Mouse (Mus musculus) skeletal muscle tissue, postnatal 0 days (tissue): ENCODE data around the gene Dcaf7. TPM values are rescaled to one million over a fixed set of nuclear protein-coding genes. Genes with fewer than 3 reads are reported as not detected.

Source experiments
- polyA plus RNA-seq: library from polyadenylated mRNA; unstranded; fragments of >200 nt; fragmentation: Nextera tagmentation; extraction: Ambion mirVana; gene quantifications from 2 replicates; pipeline ENCODE4 v1.2.1, GENCODE M21; 2015

Gene Dcaf7
- polyA plus RNA-seq, result 27.0 and 28.4 TPM in 2 replicates

GRCm38 (mm10) chr11:106036548-106037417 is at the start of gene Dcaf7:
Gene Dcaf7 (plus strand): TSS chr11:106036872.

GRCm38 (mm10) chr11:105994375-105994774 is 42.3 kb upstream of the Dcaf7 start, which contains the start of gene Ace3:
Gene Ace3 (plus strand): TSS chr11:105994675.

DNA sequence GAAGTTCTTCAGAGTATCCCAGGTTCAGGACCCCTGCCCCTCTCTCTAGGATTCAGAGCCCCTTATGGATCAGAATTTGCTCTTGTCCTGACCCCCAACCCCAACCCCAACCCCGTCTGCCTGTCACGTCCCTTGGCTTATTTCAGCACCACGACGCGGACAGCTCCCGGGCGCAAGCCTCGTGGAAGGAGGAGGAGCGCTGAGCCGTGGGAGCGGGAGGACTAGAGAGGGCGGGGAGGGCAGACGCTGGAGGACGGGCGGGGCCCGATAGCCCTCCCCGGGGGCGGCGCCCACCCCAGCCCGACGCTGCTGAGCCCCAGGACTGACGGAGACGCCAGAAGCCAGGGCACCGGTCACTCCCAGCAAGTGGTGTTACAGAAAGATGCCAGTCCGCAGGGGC is 28.9 kb upstream of the Dcaf7 start, which contains the start of gene Kcnh6:
Gene Kcnh6 (plus strand): TSS at position 304 of the 400 bp plus-strand sequence.

GRCm38 (mm10) chr11:106065923-106066571 is 29.4 kb downstream of the Dcaf7 start, which contains the start of gene Taco1:
Gene Taco1 (plus strand): TSS chr11:106066061.

DNA sequence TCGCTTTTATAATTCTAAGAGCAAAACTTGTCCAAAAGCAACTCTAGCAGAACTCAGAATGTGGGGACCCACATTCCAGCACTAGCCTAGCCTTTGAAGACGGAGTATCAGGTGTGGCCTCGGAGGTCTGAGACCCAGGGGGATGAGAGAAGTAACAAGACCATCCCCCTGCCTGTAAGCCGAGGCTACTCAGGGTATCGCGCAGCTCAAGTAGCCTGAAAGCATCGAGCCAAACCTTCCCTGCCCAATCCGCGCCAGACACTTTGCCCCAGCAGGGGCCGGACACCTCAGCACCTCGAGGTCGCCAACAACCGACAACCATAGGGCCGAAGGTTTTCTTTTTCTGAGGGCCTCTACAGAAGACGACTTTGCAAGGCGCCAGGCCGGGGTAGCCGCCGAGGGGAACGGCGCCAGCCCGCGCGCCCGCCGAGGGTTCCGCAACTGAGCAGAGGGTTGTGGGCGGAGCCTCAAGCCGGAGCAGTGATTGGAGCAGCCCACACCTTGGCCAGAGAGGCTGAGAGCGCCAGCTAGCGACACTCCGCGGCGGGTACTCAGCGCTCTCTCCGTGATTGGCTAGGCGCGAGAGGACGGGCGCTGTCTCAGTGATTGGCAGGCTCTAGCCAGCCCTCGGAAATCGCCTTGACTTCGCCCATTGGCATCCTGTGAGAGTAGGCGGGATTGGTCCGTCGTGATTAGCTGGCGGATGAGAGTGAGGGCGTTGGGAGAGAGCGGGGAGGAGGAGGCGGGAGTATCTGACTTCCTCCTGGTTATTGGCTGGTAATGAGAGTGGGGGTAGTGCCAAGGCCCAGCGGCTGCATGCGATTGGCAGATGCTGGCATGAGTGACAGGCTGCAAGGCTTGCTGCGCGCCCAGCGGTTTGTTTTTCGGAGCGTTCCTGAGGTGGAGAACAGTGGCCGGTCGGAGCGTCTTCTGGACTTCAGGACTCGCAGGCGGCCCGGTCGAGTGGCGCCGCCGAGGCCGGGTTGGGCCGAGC is 47.3 kb downstream of the Dcaf7 start, which contains the start of gene Map3k3:
Gene Map3k3 (plus strand): TSS at position 906 of the 994 bp plus-strand sequence.

Other genes with a start within 250 kb of the Dcaf7 start
- gene Cyb561, start 83.5 kb upstream of the Dcaf7 start, polyA plus RNA-seq, result 4.3 and 4.8 TPM in 2 replicates
- 4.0 and 4.3 TPM in 2 replicates for gene Ace, start 68.9 kb upstream of the Dcaf7 start, polyA plus RNA-seq
- not detected in 2 replicates for gene Ace3, start 42.2 kb upstream of the Dcaf7 start, polyA plus RNA-seq
- 0.07 and 0.09 TPM in 2 replicates for gene Kcnh6, start 28.7 kb upstream of the Dcaf7 start, polyA plus RNA-seq
- gene Taco1, start 29.2 kb downstream of the Dcaf7 start, polyA plus RNA-seq, result 10.9 and 11.8 TPM in 2 replicates
- 13.3 and 14.6 TPM in 2 replicates for gene Map3k3, start 47.7 kb downstream of the Dcaf7 start, polyA plus RNA-seq
- not detected in 2 replicates for gene Gm10840, start 124.0 kb downstream of the Dcaf7 start, polyA plus RNA-seq
- gene Limd2, start 124.0 kb downstream of the Dcaf7 start, polyA plus RNA-seq, result 48.7 and 60.5 TPM in 2 replicates
- gene Strada, start 165.3 kb downstream of the Dcaf7 start, polyA plus RNA-seq, result 22.1 and 25.0 TPM in 2 replicates
- 71.4 and 81.6 TPM in 2 replicates for gene Ccdc47, start 179.5 kb downstream of the Dcaf7 start, polyA plus RNA-seq
- 29.4 and 30.6 TPM in 2 replicates for gene Ddx42, start 180.1 kb downstream of the Dcaf7 start, polyA plus RNA-seq
- gene Ftsj3, start 219.2 kb downstream of the Dcaf7 start, polyA plus RNA-seq, result 24.9 and 26.6 TPM in 2 replicates
- 204 and 231 TPM in 2 replicates for gene Psmc5, start 219.3 kb downstream of the Dcaf7 start, polyA plus RNA-seq
- 23.1 and 28.6 TPM in 2 replicates for gene Smarcd2, start 236.1 kb downstream of the Dcaf7 start, polyA plus RNA-seq
- gene Tcam1, start 239.8 kb downstream of the Dcaf7 start, polyA plus RNA-seq, result 0.06 TPM in 2 replicates